Mouse (Mus musculus): ENCODE results near the gene Mageb4.
"Not testable (repeated sequence)": the region's sequence is repeated elsewhere in the genome, so short reads cannot be mapped to it uniquely, and the experiment has no call there.

Gene Mageb4

DNA sequence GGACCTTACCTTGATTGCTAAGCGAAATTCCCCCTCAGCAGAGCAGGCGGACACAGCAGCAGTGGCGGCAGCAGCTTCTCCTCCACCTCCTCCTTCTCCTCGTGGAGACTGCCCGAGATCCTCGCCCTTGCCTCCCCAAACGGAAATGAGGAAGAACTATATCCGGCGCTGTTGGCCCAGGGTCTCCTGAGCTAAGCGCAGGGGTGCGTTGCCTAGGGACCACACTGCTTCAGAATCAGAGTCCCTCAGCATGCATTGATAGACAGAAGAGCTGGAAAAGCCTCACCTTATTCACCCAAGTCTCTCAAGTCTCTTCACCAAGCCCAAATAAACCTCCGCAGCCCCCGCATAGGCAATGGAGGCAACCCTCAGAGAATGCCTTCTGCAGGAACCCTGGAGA, at the start of gene Mageb4:
Gene Mageb4 (minus strand): TSS at position 101 of the 400 bp plus-strand sequence.
- POLR2A ChIA-PET, CTCF ChIA-PET: not testable (repeated sequence)

GRCm38 (mm10) chrX:86284597-86284996, 20.3 kb downstream of the Mageb4 start:
- POLR2A ChIA-PET, CTCF ChIA-PET: not testable (repeated sequence)

GRCm38 (mm10) chrX:86245950-86246349, 58.9 kb downstream of the Mageb4 start:
- CTCF ChIA-PET, POLR2A ChIA-PET: not testable (repeated sequence)

DNA sequence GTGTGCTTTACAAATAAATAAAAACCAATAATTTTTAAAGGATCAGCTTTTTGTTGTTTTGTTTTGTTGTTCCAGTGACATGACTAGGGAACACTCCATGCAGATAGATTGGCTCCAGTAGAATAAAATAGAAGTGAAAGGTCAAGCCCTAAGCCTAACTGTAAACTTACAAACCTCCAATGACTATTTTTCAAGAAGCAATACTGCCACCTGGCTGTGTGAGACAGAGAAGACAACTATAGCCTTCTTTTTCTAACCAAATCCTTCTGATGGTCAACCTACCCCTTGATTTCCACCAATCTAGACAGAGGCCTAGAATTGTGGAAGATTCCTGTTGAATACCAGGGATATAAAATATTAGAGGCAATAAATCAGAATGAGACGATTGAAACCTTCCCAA, 67.6 kb downstream of the Mageb4 start:
- POLR2A ChIA-PET: no interaction called here
- CTCF ChIA-PET: no interaction called here
